Mouse (Mus musculus) brown adipose tissue, adult 24 weeks (tissue): ENCODE measurements around the gene Henmt1. TPM values are rescaled to one million over a fixed set of nuclear protein-coding genes. Genes with fewer than 3 reads are reported as not detected.

ENCODE experiments used
- H3K27ac ChIP-seq: fragments of 200-500 bp; replicated peaks from 2 replicates; pipeline ENCODE4 v1.5.1; 2012; ENCODE audit warnings: low read depth, mild to moderate bottlenecking, low read length
- H3K4me1 ChIP-seq: fragments of 200-500 bp; 2 replicates; pipeline ENCODE4 v1.6.1; 2012; ENCODE audit warnings: low read length, mixed read lengths; ENCODE audit not compliant: control insufficient read depth, insufficient read depth, insufficient read length
- H3K4me3 ChIP-seq: fragments of 200-500 bp; 2 replicates; pipeline ENCODE4 v1.5.1; 2012; ENCODE audit warnings: low read depth, mild to moderate bottlenecking, low read length, moderate library complexity; ENCODE audit not compliant: insufficient read depth
- polyA plus RNA-seq: library from polyadenylated mRNA; stranded (reverse); fragments of >200 nt; gene quantifications from 2 replicates; pipeline ENCODE4 v1.2.4, GENCODE M21; 2012; ENCODE audit not compliant: missing spikeins, insufficient read depth, insufficient read length

Henmt1 gene
- not detected in 2 replicates for polyA plus RNA-seq

DNA sequence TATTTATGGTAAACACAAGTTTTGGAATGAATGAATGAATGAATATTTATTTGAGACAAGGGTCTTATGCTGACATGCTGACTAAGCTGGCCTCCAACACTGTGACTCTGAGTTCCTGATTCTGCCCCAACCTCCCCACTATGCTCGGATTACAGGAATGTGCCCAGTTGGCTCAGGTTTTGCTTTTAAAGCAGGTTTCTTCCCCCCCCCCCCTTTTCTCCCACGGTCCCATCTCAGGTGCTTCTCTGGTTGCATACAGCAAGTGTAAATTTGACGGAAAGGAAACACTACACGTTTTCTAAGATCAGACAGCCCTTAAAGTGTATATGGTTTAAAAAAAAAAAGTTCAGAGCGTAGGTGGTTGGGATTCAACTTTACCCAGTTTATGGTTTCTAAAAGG lies at the start of gene Henmt1:
Gene Henmt1, plus strand, starts transcription at position 301 of the 400 bp plus-strand sequence.
- Histone ChIP-seq H3K4me3 (no peak within 1 kb of the TSS), H3K4me1 (no peaks in the 10 kb centered on the region), H3K27ac (no peak within 1 kb of the TSS)

DNA sequence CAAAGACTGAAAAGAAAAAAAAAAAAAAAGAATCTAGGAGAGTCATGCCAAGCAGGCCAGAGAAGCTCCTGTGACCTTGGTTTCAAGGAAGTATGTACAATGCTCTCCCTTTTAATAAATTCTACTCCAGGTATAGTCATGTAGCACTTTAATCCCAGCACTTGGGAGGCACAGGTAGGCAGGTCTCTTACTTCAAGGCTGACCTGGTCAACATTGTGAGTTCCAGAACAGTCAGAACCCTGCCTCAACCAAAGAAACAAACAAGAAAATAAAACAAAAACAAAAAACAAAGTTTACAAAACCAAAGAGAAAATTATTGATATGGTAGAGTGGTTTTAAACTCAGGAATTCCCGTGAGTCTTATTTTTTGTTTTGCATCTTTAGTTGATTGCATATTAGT lies 49.8 kb upstream of the Henmt1 start, which contains the start of gene Fndc7:
Gene Fndc7, minus strand, starts transcription at position 101 of the 400 bp plus-strand sequence.
- H3K4me1 ChIP-seq = peaks cover 7% of the 10 kb centered on the region; the same call in 1 of the 2 replicates
- no peak within 1 kb of the TSS for H3K27ac ChIP-seq
- H3K4me3 ChIP-seq = no peak within 1 kb of the TSS

DNA sequence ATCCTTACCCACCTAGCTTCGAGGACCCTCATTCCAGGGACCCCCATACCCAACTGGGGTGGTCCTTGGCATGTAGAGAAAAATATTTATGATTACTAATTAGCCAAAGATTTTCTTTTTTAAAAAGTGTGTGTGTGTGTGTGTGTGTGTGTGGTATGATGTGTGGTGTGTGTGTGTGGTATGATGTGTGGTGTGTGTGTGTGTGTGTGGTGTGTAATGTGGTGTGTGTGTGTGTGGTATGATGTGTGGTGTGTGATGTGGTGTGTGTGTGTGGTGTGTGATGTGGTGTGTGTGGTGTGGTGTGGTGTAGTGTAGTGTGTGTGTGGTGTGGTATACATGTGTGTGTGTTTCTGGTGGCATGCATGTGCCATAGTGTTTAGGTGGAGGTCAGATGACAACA lies 47.6 kb upstream of the Henmt1 start:
- H3K4me1 ChIP-seq = no peaks in the 10 kb centered on the region
- H3K27ac ChIP-seq = no peak overlapping the region
- no peak overlapping the region for H3K4me3 ChIP-seq

DNA sequence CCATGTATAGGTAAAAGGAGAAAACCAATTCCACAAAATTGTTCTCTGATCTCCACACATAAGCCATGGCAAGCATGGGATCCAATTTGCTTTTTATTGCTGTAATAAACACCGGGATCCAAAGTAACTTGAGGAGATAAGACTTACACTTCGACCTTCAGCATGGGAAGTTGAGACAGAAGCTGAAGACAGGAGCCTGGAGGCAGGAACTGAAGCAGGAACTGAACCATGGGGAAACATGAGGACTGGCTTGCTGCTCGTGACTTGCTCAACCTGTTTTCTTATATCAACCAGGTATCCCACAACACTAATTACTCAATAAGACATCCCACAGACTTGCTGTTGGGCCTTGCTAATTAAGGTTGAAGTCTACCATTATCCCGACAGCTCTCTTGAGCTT lies 46.8 kb upstream of the Henmt1 start:
- H3K4me1 ChIP-seq = no peaks in the 10 kb centered on the region
- H3K27ac ChIP-seq = no peak overlapping the region
- H3K4me3 ChIP-seq = no peak overlapping the region

- H3K4me1 ChIP-seq = peaks cover 6% of the 10 kb centered on the region; the same call in 1 of the 2 replicates
- H3K4me3 ChIP-seq = no peak overlapping the region
- no peak overlapping the region for H3K27ac ChIP-seq
Measured at GRCm38 (mm10) chr3:108898640-108899039, 41.0 kb upstream of the Henmt1 start.

DNA sequence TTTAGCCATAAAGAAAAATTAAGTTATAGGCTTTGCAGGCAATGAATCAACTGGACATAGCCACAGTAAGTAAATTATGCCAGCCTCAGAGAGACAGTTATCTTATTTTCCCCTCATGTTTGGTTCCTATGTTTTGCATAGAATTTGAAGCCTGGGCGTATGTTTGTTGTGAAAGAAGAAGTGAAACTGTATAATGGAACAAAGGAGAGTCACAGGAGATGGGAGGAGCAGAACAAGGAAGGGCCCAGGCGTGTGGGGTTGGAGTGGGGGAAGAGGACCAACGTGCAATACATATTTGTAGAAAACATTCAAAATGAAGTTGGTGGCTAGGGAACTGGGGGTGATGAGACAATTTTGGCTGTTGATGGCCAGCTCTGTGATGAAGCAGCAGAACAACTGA lies 39.5 kb upstream of the Henmt1 start:
- Histone ChIP-seq H3K4me1 (peaks cover 6% of the 10 kb centered on the region; the same call in 1 of the 2 replicates), H3K27ac (peak overlapping the region; percentile 64), H3K4me3 (no peak overlapping the region)

DNA sequence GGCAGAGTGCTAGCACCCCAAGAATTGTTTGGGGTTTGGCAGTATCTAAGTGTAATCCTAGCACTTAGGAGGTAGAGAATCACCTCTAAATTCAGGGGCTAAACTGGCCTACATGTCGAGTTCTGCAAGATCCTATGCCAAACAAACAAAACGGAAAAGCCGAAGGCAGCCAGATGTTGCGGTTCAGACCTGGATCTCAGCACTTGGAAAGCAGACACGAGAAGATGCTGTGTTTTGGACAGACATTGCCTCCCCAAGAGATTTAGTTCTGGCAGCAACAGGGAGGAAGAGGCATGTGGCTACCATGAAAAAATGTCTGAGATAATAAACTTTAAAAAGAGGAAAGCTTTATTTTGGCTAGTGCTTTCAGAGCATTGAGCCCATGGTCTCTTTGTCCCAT lies 39.0 kb upstream of the Henmt1 start:
- Histone ChIP-seq H3K27ac (peak overlapping the region; percentile 64), H3K4me1 (peaks cover 6% of the 10 kb centered on the region; the same call in 1 of the 2 replicates), H3K4me3 (no peak overlapping the region)

GRCm38 (mm10) chr3:108902038-108902437 lies 37.6 kb upstream of the Henmt1 start:
- peaks cover 6% of the 10 kb centered on the region; the same call in 1 of the 2 replicates for H3K4me1 ChIP-seq
- H3K27ac ChIP-seq = no peak overlapping the region
- no peak overlapping the region for H3K4me3 ChIP-seq

DNA sequence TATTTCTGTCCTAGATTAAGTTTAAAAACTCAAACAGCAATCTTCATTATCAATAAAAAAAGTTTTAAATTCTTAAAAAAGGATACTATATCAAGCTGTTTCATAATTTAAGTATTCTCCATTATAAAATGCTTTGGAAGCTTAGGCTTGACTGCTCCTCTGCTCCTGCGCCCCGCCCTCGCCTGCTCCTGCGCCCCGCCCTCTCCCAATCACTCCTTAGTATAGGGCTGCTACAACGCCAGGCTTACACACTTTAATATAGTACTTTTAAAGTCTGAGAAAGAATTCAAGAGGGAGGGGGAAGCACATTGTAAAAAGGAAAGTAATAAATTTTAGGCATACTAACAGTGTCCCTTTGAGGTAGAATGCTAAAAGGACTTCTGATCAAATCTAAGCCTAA lies 36.7 kb upstream of the Henmt1 start:
- no peak overlapping the region for H3K4me3 ChIP-seq
- no peak overlapping the region for H3K27ac ChIP-seq
- peaks cover 6% of the 10 kb centered on the region; the same call in 1 of the 2 replicates for H3K4me1 ChIP-seq

DNA sequence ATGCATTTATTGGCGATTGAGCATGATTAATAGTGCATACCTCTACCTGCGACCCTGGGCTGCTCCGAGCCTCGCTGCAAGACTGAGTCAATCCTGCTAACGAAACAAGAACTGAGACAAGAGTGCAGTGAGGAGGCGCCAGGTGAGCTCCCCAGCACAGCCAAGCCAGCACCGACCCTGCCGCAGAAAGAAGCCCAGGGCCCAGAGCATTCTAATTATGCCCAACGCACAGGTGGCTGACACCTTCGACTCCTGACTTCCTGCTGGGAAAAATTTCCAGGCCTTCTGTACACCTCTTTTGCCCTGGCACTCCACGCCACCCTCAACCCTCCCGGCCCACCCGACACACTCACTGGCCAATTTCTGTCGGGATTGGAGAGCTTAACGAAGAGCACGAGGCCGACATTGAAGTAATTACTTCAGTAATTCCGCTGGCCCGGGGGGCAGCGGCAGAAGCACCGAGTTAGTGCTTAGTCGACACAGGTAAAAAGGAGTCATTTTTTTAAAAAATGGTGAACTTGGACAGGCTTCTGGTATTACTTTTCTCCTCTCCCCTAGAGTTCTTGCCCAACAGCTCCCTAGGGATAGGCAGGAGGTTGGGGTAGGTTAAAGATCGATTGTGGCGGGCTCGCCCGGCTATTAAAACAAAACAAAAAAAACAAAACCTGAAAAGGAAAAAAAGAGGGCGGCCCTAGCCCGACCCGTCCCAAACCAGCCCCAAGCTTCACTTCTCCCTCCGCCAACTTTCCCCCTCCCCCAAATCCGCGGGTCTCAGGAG lies 29.2 kb upstream of the Henmt1 start:
- H3K4me1 ChIP-seq = peaks cover 7% of the 10 kb centered on the region; the same call in 1 of the 2 replicates
- peak overlapping the region; percentile 86 for H3K4me3 ChIP-seq
- peak overlapping the region; percentile 97 for H3K27ac ChIP-seq

DNA sequence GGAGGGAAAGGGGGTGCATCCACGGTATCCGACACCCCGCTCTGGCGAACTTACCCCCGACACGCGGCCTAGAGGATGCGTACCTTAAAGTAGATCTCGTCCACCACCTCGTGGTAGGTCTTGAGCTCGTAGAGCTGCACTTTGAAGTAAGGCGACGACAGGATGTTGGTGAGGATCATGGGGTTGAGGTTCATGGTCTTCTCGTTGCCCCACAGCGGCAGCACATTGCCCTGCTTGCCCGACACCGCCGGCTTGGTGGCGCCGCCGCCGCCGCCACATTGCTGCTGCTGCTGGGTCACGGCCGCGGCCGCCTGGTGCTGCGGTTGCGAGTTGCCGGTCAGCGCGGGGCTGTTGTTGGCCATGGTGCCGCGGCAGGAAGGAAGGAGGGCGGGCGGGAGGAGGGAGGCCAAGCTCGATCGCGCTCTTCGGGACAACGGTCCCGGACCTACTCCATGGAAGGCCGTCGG lies 28.6 kb upstream of the Henmt1 start:
- Histone ChIP-seq H3K4me3 (peak overlapping the region; percentile 86), H3K27ac (peak overlapping the region; percentile 97)

DNA sequence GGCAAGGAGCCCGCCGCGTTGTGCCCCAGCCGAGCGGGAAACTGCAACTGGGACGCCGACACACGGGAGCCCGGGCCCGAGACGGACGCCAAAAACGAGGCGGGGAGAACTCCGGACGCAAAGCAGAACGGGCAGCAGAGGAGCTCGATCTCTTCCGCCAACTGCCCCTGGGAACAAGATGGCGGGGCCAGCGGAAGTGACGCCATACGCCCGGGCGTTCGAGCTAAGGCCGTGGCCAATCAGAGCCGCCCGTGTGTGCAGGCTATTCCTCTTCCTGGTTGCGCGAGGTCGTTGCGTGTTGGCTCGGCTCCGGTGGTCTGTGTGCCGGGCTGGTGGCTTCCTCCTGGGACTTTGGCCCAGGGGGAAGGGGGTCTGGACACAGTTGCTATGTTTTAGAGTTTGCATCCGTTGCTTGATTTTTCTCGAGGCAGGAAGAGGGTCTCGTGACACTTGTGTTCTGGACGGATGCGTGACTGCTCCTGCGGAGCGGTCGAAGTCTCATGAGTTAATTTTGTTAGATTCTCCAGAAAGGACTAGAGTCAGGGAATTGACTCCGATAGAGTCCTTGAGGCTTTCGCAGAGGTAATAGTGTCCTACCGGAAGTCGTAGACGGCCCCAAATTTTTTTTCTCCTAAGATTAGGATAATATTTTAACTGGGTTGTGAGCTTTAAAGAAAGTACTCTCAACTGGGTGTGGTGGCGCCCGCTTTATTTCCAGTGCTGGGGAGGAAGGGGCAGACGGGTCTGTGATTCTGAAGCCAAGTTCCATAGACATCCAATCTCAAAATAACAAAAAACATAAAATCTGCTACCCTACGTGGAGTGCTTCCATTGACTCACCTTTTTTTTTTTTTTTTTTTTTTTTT lies 27.9 kb upstream of the Henmt1 start, which contains the start of gene Prpf38b:
Gene Prpf38b, minus strand, starts transcription at position 180 of the 866 bp plus-strand sequence.
- Histone ChIP-seq H3K27ac (peak within 1 kb of the TSS; percentile 97), H3K4me1 (peaks cover 7% of the 10 kb centered on the region; the same call in 1 of the 2 replicates), H3K4me3 (peak within 1 kb of the TSS; percentile 86)

More for the DNA sequence above, 28.6 kb upstream of the Henmt1 start:
- peaks cover 7% of the 10 kb centered on the region; the same call in 1 of the 2 replicates for H3K4me1 ChIP-seq

DNA sequence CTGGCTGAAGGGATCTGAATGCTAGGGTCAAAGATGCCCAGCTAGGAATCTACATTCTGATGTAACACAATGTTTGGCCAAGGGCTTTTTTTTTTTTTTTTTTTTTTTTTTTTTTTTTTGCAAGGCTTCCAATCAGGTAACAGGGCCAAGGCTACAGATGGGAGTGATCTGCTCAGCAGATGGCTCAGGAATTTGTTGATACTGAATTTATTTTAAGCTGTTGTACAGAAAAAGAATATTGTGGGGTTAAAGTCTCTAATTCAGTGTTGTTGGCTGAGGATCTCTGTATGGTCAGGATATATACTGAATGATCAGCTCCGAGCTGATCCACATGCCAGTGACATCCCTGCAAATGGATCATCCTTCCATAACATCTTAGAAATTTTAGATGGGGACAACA lies 23.7 kb upstream of the Henmt1 start:
- Histone ChIP-seq H3K27ac (no peak overlapping the region), H3K4me1 (no peaks in the 10 kb centered on the region), H3K4me3 (no peak overlapping the region)

DNA sequence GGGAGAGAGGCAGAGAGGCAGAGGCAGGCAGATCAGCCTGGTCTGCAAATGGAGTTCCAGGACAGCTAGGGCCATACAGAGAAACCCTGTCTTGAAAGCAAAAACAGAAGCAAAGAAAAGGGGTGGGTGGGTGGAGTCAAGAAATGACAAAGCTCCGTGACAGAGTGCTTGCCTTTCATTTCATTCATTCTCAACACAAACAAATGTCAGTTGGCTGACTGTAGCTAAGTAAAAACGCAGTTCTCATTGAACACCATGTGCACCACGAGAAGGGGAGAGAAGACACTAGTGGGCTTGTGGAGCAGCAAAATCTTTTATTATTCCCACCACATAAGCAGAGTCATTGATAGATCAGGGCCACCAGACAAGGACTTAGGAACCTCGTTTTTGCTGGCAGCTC lies 22.8 kb upstream of the Henmt1 start:
- no peaks in the 10 kb centered on the region for H3K4me1 ChIP-seq
- no peak overlapping the region for H3K27ac ChIP-seq
- H3K4me3 ChIP-seq = no peak overlapping the region

- H3K4me3 ChIP-seq = no peak overlapping the region
Measured at GRCm38 (mm10) chr3:108917986-108918385, 21.7 kb upstream of the Henmt1 start.

More at GRCm38 (mm10) chr3:108917986-108918385, 21.7 kb upstream of the Henmt1 start:
- no peaks in the 10 kb centered on the region for H3K4me1 ChIP-seq
- H3K27ac ChIP-seq = no peak overlapping the region
